Mouse (Mus musculus): ENCODE data around the gene Hnf1a. TPM values are rescaled to one million over a fixed set of nuclear protein-coding genes. Genes with fewer than 3 reads are reported as not detected.
A peak's percentile ranks its signal among the peaks of the same experiment; 100 is the strongest.

Hnf1a gene
- total RNA-seq (2021): under 1 TPM in 1 of 2 experiments, not detected in 1; 0.10 TPM
- long read RNA-seq, experiment 1: 0 reads
- long read RNA-seq, experiment 2: 0 reads

GRCm38 (mm10) chr5:114970824-114971227 lies at the start of gene Hnf1a:
Hnf1a (minus strand) TSS chr5:114971094.
- DNase-seq: no peak

- no peak for DNase-seq
These were observed 47.9 kb upstream of the Hnf1a start for GRCm38 (mm10) chr5:115018813-115019212.

- no peak for DNase-seq
These were observed 47.4 kb upstream of the Hnf1a start for GRCm38 (mm10) chr5:115018270-115018669.

- no peak for DNase-seq
These were observed 44.2 kb upstream of the Hnf1a start for GRCm38 (mm10) chr5:115015121-115015520.

- no peak for DNase-seq
These were observed 43.7 kb upstream of the Hnf1a start for GRCm38 (mm10) chr5:115014570-115014969.

GRCm38 (mm10) chr5:115013436-115013835 lies 42.5 kb upstream of the Hnf1a start:
- DNase-seq: no peak

- DNase-seq: peak; percentile 61 to 73
These were observed 40.8 kb upstream of the Hnf1a start for GRCm38 (mm10) chr5:115011519-115012261.

- no peak for DNase-seq
These were observed 40.3 kb upstream of the Hnf1a start for GRCm38 (mm10) chr5:115011217-115011518.

GRCm38 (mm10) chr5:115010577-115011216 lies 39.8 kb upstream of the Hnf1a start, which contains the start of gene Sppl3:
Sppl3 (plus strand) TSS chr5:115011137.
- DNase-seq: peak; percentile 96 to 97

- DNase-seq: peak in 1 of 2 experiments; percentile 63
These were observed 39.1 kb upstream of the Hnf1a start for GRCm38 (mm10) chr5:115009961-115010360.

GRCm38 (mm10) chr5:115009143-115009542 lies 38.2 kb upstream of the Hnf1a start:
- DNase-seq: no peak

GRCm38 (mm10) chr5:115008307-115008706 lies 37.4 kb upstream of the Hnf1a start:
- DNase-seq: no peak

- no peak for DNase-seq
These were observed 36.9 kb upstream of the Hnf1a start for GRCm38 (mm10) chr5:115007768-115008167.

GRCm38 (mm10) chr5:115003224-115003873 lies 32.5 kb upstream of the Hnf1a start:
- no peak for DNase-seq

- DNase-seq: no peak
These were observed 31.9 kb upstream of the Hnf1a start for GRCm38 (mm10) chr5:115002781-115003180.

- no peak for DNase-seq
These were observed 30.6 kb upstream of the Hnf1a start for GRCm38 (mm10) chr5:115001464-115001863.

- no peak for DNase-seq
These were observed 29.6 kb upstream of the Hnf1a start for GRCm38 (mm10) chr5:115000503-115000902.

GRCm38 (mm10) chr5:114997327-114997726 lies 26.4 kb upstream of the Hnf1a start:
- no peak for DNase-seq

GRCm38 (mm10) chr5:114996447-114996846 lies 25.6 kb upstream of the Hnf1a start:
- no peak for DNase-seq

- DNase-seq: no peak
These were observed 14.2 kb upstream of the Hnf1a start for GRCm38 (mm10) chr5:114985074-114985473.

GRCm38 (mm10) chr5:114982001-114982400 lies 11.1 kb upstream of the Hnf1a start:
- DNase-seq: no peak

- peak in 1 of 2 experiments; percentile 27 for DNase-seq
These were observed 9.3 kb upstream of the Hnf1a start for GRCm38 (mm10) chr5:114980122-114980748.

Measured in adrenal gland, postnatal 36 days (tissue).